Mouse (Mus musculus) cerebellum, postnatal 4 days (tissue): ENCODE measurements at regions not wholly inside any gene's neighbourhood (a gene's known extent, or its start where the extent isn't known, plus 50 kb on each side); places are given as distances from the start of the nearest gene placed in this dataset.

Experiments used
- DNase-seq, 2 experiments: peaks; one replicate each; pipeline ENCODE4 v3.0.0; 2022; ENCODE audit warnings: low spot score in 2 of 2, mixed read lengths in 1 of 2

DNA sequence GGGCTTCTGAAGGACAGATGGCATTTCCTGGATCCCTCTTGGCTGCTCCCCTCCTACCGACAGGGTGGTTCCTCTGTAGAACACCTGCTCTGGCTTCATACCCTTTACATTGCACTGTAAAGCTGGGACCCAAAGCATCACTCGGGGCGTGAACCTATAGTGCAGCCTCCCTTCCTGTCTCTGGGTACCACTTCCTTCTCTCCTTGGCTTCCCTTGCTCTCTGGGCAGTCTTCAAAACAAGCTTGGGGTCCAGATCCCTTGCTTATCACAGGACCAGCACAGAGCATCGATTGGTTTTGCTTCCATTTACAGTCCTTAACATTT lies 346.4 kb downstream of the Rnf144a start:
- peak in 1 of 2 experiments; percentile 37 for DNase-seq

- DNase-seq: peak in 1 of 2 experiments; percentile 47
These were observed 347.0 kb downstream of the Rnf144a start for GRCm38 (mm10) chr12:26067866-26068684.

DNA sequence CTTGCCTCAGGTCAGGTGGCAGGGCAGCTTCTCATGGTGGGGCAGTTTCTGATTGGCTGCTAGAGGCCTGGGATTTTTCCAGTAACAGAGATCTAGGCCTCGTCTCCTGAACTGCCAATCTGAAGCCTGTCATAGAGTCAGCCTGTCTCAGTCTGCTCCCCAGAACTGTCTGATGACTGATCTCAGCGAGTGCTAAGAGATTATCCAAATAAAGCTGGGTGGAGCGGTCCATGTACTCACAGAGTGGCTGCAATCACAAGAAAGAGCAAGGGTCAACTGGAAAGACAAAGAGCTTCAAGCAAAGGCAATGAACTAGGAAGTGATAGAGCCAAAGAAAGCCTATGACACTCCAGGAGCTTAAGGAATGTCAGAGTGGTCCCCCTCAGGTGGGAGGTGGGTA lies 354.7 kb downstream of the Rnf144a start:
- DNase-seq: no peak

GRCm38 (mm10) chr12:26059090-26059489 lies 356.0 kb downstream of the Rnf144a start:
- DNase-seq: no peak

GRCm38 (mm10) chr12:26057491-26058054 lies 357.5 kb downstream of the Rnf144a start:
- DNase-seq: no peak

GRCm38 (mm10) chr12:26046991-26047390 lies 368.1 kb downstream of the Rnf144a start:
- no peak for DNase-seq

DNA sequence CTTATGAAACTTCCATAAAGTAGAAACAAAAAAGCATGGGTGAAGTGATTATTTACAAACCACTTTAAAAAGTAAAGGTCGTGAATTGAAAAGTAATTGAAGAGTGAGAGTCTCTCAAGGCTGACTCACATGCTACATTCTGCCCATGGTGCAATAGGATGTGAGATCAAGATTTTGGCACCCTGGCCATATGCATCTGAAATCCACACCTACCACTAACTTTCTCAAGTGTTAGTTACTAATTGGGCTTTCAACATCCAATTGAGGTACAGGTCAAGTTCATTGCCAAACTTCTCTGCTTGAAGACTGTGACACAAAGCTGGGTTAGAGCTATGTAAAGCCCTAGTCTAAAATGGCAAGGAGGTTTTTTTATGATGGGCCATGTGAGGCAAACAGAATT lies 369.7 kb downstream of the Rnf144a start:
- no peak for DNase-seq

GRCm38 (mm10) chr12:26012951-26013350 lies 402.1 kb downstream of the Rnf144a start:
- no peak for DNase-seq

DNA sequence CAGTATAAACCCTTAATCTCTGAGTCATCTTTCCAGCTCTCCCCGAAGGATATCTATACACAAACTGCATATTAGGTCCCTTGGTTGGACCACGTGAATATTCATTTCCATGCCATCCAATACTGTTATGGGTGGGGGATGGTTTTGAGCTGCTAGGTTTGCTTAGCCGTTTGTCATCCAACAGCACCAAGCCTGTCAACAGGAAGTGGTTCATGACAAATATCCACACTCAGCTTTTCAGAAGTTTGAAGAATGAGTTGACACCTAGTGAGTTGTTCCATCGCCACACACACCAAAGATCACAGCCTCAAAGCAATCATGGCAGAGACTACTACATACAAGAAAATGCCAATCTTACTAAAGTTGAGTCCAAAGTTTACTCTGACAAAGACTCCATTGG lies 421.0 kb downstream of the Rnf144a start:
- no peak for DNase-seq

DNA sequence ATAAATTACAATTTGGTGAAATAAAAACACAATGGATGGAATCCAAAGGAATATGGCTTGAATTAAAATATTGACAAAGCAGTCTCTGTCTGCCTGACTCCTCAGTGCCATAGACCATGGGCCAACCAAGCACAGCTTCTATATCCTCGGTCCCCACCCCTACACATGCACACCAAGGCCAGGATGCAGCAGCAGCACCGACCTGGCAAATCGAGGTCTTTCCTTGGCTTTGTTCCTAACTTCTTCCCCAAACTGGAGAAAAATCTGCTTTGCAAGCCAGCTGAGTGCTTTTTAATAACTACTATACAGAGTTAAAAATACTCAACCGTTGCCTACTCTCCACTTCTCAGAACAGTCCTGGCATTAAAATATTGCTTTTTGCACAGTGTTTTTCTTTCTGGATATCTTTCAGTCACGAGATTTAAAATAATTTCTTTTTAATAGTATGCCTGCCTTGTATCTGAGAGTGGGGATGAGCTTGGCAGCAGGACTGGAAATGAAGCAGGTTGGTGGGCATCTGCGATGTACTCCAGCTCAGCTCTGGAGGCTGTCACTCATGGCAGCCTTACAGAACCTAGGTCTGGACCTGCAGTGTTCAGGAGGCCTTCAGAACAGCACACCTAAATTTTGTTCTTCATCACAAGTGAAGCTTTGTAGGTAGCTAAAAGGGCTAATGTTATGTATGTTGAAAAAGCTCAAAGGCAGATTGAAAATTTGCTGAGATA lies 423.1 kb downstream of the Rnf144a start:
- DNase-seq: no peak

GRCm38 (mm10) chr12:25982545-25982944 lies 432.5 kb downstream of the Rnf144a start:
- DNase-seq: no peak

- DNase-seq: no peak
These were observed 436.7 kb downstream of the Rnf144a start for GRCm38 (mm10) chr12:25978335-25978734.

- DNase-seq: no peak
These were observed 456.5 kb downstream of the Rnf144a start for GRCm38 (mm10) chr12:25958584-25958983.

GRCm38 (mm10) chr12:25957547-25957946 lies 457.5 kb downstream of the Rnf144a start:
- no peak for DNase-seq

DNA sequence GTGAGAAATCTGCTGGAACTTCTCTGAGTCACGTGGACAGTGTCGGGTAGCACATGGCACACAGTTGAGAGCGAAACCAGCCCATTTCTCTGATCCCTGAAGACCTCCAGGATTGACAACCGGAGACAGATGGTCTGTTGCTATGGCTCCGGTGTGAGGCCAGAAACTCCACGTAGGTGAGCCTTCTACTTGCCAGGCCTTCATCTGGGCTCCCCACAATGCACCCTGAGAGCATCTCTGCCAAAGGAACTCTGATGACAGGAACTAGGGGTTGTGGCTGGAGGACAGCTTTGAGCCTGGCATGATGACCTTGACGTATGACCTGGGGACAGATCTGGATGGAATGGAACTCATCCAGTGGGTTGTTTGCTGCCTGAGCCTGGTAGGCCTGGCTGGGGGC lies 467.9 kb downstream of the Rnf144a start:
- no peak for DNase-seq

- no peak for DNase-seq
These were observed 468.9 kb downstream of the Rnf144a start for GRCm38 (mm10) chr12:25946121-25946520.

GRCm38 (mm10) chr12:25938856-25939255 lies 476.2 kb downstream of the Rnf144a start:
- DNase-seq: no peak

DNA sequence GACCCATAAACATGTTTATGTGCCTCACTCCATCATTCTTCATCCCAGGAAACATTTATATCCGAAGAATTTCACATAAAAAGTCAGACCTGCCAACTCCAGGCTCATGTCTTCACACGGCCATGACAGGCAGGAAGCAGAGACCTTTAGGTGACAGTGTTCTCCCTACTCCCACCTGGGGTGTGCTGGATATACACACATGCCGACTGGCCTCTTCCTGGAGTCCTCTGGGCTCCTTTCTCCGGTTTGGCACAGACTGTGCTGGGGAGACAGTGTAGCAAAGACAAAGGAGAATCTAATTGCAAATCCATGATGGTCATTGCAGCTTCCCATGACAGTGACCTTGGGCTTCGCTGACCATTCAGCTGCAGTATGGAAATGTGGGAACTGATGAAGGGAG lies 480.1 kb downstream of the Rnf144a start:
- no peak for DNase-seq

- DNase-seq: no peak
These were observed 480.5 kb downstream of the Rnf144a start for GRCm38 (mm10) chr12:25934526-25934925.

DNA sequence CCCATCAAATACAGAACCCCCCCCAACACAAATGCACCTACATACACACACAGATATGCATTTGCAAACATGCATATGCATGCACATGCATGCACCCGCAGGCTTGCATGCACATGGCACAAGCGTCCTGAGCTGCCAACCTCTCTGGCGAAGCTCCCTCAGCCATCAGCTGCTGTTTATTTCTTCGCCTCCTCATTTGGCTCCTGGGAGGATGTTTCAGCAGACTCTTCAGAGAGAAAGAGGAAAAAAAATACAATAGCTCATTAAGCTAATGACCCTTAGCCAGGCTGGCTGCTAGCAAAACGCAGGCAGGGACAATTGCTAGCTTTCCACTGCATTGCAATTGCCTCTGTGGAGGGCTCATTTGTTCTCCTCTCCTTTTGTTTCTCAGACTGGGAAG lies 488.7 kb downstream of the Rnf144a start:
- DNase-seq: no peak

- no peak for DNase-seq
These were observed 490.5 kb downstream of the Rnf144a start for GRCm38 (mm10) chr12:25924526-25924925.

GRCm38 (mm10) chr12:25923772-25924171 lies 491.3 kb downstream of the Rnf144a start:
- DNase-seq: no peak

GRCm38 (mm10) chr12:25905614-25906013 lies 509.4 kb downstream of the Rnf144a start:
- no peak for DNase-seq
